8 mouse cellular contexts compared by ENCODE assay signal in the genomic region with DNA sequence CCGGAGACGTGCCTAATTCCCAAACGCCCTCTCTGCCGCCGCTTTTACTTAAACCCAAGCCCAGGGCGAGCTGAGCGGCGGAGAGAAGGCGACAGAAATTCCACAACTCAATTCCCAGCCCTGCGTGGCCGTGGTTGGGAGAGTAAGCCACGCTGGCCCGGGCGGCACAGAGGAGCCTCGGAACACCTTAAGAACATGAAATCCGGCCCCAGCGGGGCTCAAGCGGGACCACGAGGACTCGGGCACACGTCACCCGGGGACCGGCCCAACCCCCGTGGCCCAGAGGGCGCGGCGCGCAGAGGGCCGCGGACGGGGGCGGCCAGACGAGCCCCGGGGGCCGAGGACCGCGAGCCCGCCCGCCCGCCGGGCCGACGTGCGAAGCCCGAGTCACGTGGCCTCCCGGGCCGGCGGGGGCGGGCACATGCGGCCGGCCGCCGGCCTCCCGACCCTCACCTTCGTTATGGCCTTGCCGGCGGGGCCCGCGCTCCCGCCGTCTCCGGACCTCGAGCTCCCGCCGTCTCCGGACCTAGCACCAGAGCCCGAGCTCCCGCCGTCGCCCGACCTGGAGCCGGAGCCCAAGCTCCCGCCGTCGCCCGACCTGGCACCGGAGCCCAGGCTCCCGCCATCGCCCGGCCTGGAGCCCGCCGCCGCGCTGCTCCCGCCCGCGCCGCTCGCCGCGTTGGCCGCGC. TPM values are rescaled to one million over a fixed set of nuclear protein-coding genes. Genes with fewer than 3 reads are reported as not detected.
DNase-seq lines count a peak whose midpoint lies in the region; ATAC-seq and TF ChIP-seq lines count a peak whose summit lies in the region.

No protein-coding gene starts in this region.

- peak overlapping the region; percentile 76 for H3K4me2 ChIP-seq in forebrain, embryonic 16.5 days (ENCODE audit: low read length)
- peak overlapping the region; percentile 71 for H3K4me2 ChIP-seq in lung, postnatal 0 days (replicated peaks; ENCODE audit: low read depth, low read length)

- H3K9me3 ChIP-seq in forebrain, embryonic 16.5 days (ENCODE audit: control insufficient read depth, low read length): no peaks in the 10 kb centered on the region
- H3K9me3 ChIP-seq in lung, postnatal 0 days (ENCODE audit: low read length): no peaks in the 10 kb centered on the region

- H3K4me3 ChIP-seq in forebrain, embryonic 16.5 days (replicated peaks; ENCODE audit: low read length): peak overlapping the region; percentile 81
- peak overlapping the region; percentile 80 for H3K4me3 ChIP-seq in lung, postnatal 0 days (ENCODE audit: low read depth, low read length)

- peaks cover 5% of the 10 kb centered on the region; the same call in 1 of the 2 replicates for H3K36me3 ChIP-seq in forebrain, embryonic 16.5 days (ENCODE audit: control insufficient read depth, insufficient read depth)
- H3K36me3 ChIP-seq in lung, postnatal 0 days (ENCODE audit: insufficient read depth, low read length): no peaks in the 10 kb centered on the region

- ATAC-seq in forebrain, embryonic 16.5 days: peak; percentile 19
- peak; percentile 49 for ATAC-seq in lung, postnatal 0 days

- peaks cover 22% of the 10 kb centered on the region for H3K4me1 ChIP-seq in forebrain, embryonic 16.5 days (replicated peaks; ENCODE audit: control insufficient read depth, insufficient read depth, low read length)
- H3K4me1 ChIP-seq in lung, postnatal 0 days (ENCODE audit: insufficient read depth, low read depth, low read length): peaks cover 6% of the 10 kb centered on the region; the same call in 1 of the 2 replicates

- no peaks in the 10 kb centered on the region for H3K27me3 ChIP-seq in forebrain, embryonic 16.5 days (replicated peaks; ENCODE audit: control insufficient read depth, insufficient read depth, low read length)
- H3K27me3 ChIP-seq in lung, postnatal 0 days (replicated peaks; ENCODE audit: insufficient read depth, low read length): no peaks in the 10 kb centered on the region

- 3% methylated on average over 80 of the region's 94 CpGs for WGBS in forebrain, embryonic 16.5 days
- 2% methylated on average over 74 of the region's 94 CpGs for WGBS in lung, postnatal 0 days

- no peak for TF ChIP-seq CTCF in lung, postnatal 0 days (IDR thresholded peaks at IDR 0.05)

- H3K9ac ChIP-seq in forebrain, embryonic 16.5 days (replicated peaks; ENCODE audit: low read depth, low read length): peak overlapping the region; percentile 69
- H3K9ac ChIP-seq in lung, postnatal 0 days (replicated peaks; ENCODE audit: low read depth): peak overlapping the region; percentile 99

- TF ChIP-seq EP300 in lung, postnatal 0 days (IDR thresholded peaks at IDR 0.05): no peak

- H3K27ac ChIP-seq in forebrain, embryonic 16.5 days (ENCODE audit: low read length): peak overlapping the region; percentile 82
- H3K27ac ChIP-seq in lung, postnatal 0 days (ENCODE audit: low read length): peak overlapping the region; percentile 98

- peak; percentile 19 to 36 for DNase-seq in CD8-positive naive resting alpha-beta T cell, adult 2 months (ENCODE audit: low read depth in 2 of 2, low spot score in 2 of 2)
- peak; percentile 61 for DNase-seq in brain, adult 2 months (ENCODE audit: low read depth, low spot score)
- DNase-seq in heart, postnatal 4 days: peak; percentile 73
- DNase-seq in layer of hippocampus, postnatal 25 days (ENCODE audit: extremely low spot score in 1 of 2, low spot score in 1 of 2): peak; percentile 28 to 34
- DNase-seq in lung, postnatal 0 days (ENCODE audit: low spot score): peak; percentile 79
- DNase-seq in ovary, postnatal 10 days (ENCODE audit: low spot score): peak; percentile 21
- peak; percentile 60 for DNase-seq in thymus, postnatal 14 days

RNA-seq across cellular contexts. Expression of gene Cdv3, which starts 0.9 kb away (rescaled TPM):
- 82.8 and 113 TPM in 2 replicates for polyA plus RNA-seq in forebrain, embryonic 16.5 days (2015; fragmentation: Nextera tagmentation; extraction: Ambion mirVana)
- total RNA-seq in heart, postnatal 4 days (2021): 100 to 1,000 TPM; 143 to 145 TPM
- total RNA-seq in layer of hippocampus, postnatal 25 days (2021): 10 to 100 TPM; 65.9 to 70.4 TPM
- 60.2 and 63.9 TPM in 2 replicates for polyA plus RNA-seq in lung, postnatal 0 days (2015; fragmentation: Nextera tagmentation; extraction: Ambion mirVana)

RNA-seq across cellular contexts. Expression of gene Topbp1, which starts 59.7 kb away (rescaled TPM):
- 33.0 and 43.9 TPM in 2 replicates for polyA plus RNA-seq in forebrain, embryonic 16.5 days (2015; fragmentation: Nextera tagmentation; extraction: Ambion mirVana)
- 10 to 100 TPM; 58.6 to 65.2 TPM for total RNA-seq in heart, postnatal 4 days (2021)
- total RNA-seq in layer of hippocampus, postnatal 25 days (2021): 10 to 100 TPM; 19.6 to 22.8 TPM
- polyA plus RNA-seq in lung, postnatal 0 days (2015; fragmentation: Nextera tagmentation; extraction: Ambion mirVana): 14.9 and 15.7 TPM in 2 replicates

RNA-seq across cellular contexts. Expression of gene 1300017J02Rik, which starts 59.9 kb away (rescaled TPM):
- 0.89 and 1.1 TPM in 2 replicates for polyA plus RNA-seq in forebrain, embryonic 16.5 days (2015; fragmentation: Nextera tagmentation; extraction: Ambion mirVana)
- under 1 TPM; 0.23 to 0.48 TPM for total RNA-seq in heart, postnatal 4 days (2021)
- 1 to 10 TPM in 1 of 2 experiments, under 1 TPM in 1; 0.66 to 1.3 TPM for total RNA-seq in layer of hippocampus, postnatal 25 days (2021)
- 1.4 and 2.0 TPM in 2 replicates for polyA plus RNA-seq in lung, postnatal 0 days (2015; fragmentation: Nextera tagmentation; extraction: Ambion mirVana)

Comparison
In these comparisons a context has a peak if more than half of its experiments do, and no peak if none do; other contexts are left out.
1. Peak in every context shown above with its lines: DNase-seq, ATAC-seq, H3K4me3 ChIP-seq and H3K27ac ChIP-seq.
2. DNase-seq: peak in every context shown above with its lines; median percentile 79 in lung, postnatal 0 days; 73 in heart, postnatal 4 days; 61 in brain, adult 2 months; 60 in thymus, postnatal 14 days; 31 in layer of hippocampus, postnatal 25 days; 28 in CD8-positive naive resting alpha-beta T cell, adult 2 months; 21 in ovary, postnatal 10 days.